Mouse (Mus musculus) urinary bladder, postnatal 25 days (tissue): ENCODE measurements around the gene Sgtb.
A peak's percentile ranks its signal among the peaks of the same experiment; 100 is the strongest.

Experiments used
- DNase-seq: peaks from one replicate; pipeline ENCODE4 v3.0.0; 2022; ENCODE audit warnings: low spot score

The Sgtb gene

GRCm38 (mm10) chr13:104109816-104110521, 428 bp downstream of the Sgtb start:
- DNase-seq, result peak; percentile 24

DNA sequence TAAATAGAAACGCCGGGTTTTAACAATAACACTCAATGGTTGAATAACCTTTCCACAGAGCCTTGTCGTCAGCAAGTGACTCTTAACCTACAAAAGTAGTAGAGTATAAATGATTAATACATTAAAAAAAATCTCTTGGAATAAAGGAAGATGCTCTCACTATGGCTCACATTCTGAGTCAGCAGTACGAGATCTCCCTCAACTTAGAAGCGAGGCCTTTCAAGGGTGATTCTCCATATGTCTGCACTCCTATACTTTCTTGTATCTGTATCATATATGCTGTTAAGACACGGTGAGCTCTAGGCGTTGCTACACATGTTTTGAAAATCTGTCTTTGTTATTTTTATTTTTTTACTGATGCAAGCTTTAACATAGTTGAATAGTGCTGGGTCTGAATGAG, 985 bp downstream of the Sgtb start:
- no peak for DNase-seq

DNA sequence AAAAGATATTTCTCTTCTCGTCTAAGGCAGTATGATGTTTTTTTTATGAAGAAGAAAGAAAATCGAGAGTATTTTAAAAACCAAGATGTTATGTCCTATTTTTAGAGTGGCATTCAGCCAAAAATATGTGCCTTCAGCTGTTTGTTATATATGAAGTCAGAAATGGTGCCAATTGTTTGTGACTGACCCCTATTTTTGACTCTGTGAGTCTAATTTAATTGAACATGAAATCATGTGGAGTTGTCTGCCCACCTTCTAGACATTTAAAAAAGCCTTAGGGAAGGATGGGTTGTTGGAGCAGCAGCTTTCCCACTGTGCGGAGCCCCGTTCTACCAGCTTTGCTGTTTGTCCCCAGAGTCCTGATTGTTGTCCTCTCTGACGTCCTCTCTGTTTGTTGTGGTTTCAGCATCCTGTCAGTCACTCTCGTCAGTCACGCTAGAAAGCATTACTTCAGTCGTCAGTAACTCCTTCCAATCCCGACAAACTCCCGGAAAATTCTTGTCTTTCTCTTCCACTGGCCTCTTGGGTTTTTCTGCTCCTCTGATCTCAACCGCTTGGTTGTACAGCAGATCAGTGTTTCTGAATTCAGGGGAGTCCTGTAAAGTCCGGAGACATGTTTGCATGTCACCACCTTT, 2.8 kb downstream of the Sgtb start:
- no peak for DNase-seq

DNA sequence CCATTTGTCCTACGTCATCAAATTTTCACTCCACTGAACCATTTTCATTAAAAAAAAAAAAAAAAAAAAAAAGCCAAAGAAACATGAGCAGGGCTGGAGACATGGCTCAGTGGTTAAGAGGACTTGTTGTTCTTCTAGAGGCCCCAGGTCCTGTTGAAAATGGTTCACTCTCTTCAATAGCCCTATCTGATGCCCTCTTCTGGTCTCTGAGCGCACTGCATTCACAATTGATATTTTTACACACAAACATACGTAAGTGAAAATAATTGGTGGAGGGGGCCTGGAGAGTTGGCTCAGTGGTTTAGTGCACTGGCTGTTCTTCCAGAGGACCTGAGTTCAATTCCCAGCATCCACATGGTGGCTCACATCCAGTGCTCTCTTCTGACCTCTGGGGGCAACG, 4.2 kb downstream of the Sgtb start:
- no peak for DNase-seq

DNA sequence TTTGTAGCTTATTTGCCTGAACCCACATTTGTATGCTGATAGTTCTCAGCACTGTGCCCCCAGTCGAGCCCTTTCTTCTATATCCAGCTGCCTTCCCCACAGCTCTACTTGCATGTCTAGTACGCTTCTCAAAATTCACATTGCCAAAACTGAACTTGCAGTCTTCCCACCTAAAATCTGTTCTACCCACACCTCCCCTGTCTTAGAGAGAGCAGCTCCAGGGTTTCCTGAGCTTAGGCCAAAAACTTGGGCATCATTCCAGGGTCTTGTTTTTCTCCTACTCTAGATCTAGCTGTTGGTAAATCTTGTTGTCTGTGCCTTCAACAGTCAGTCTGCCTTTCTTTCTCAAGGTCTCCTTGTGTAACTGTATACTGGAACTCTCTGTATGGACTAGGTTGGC, 5.3 kb downstream of the Sgtb start:
- DNase-seq, result no peak

GRCm38 (mm10) chr13:104122078-104122840, 12.7 kb downstream of the Sgtb start:
- no peak for DNase-seq

- DNase-seq, result no peak
Measured at GRCm38 (mm10) chr13:104123662-104124381, 14.3 kb downstream of the Sgtb start.

DNA sequence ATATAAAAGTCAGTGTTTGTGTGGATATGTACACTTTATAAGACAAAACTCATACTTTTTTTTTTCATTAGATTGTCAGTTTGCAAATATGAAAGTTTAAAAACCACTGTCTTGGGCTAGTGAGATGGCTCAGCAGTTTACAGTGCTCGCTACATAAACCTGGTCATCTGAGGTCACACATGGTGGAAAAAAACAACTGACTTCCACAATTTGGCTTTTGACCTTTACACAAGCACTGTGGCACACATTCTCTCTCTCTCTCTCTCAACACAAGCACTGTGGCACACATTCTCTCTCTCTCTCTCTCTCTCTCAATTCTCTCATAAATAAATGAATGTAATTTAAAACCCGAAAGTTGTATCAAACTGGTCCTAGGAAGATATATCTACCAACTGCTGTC, 23.0 kb downstream of the Sgtb start:
- no peak for DNase-seq

- no peak for DNase-seq
Measured at GRCm38 (mm10) chr13:104134510-104135085, 25.1 kb downstream of the Sgtb start.

- DNase-seq, result peak; percentile 68
Measured at GRCm38 (mm10) chr13:104139369-104140209, 30.0 kb downstream of the Sgtb start.

DNA sequence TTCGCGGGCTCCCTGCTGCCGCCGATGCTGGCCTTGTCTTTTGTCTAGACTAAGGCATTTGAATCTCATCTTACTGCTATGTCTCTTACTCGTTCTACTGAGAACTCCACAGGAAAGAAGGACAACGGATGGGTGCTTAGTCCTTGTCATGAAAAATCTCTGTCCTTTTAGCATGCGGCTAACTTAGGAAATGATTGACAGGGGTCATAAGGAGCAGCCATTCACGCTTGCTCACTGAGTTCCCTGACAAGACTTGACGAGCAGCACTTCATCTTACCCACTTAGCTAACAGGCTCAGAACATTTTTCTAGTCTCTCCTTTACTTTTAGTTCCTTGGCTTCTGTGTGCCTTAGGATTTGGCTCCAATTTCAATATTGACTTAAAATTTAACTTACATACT, 35.3 kb downstream of the Sgtb start:
- no peak for DNase-seq

- no peak for DNase-seq
Measured at GRCm38 (mm10) chr13:104145646-104146045, 36.1 kb downstream of the Sgtb start.

DNA sequence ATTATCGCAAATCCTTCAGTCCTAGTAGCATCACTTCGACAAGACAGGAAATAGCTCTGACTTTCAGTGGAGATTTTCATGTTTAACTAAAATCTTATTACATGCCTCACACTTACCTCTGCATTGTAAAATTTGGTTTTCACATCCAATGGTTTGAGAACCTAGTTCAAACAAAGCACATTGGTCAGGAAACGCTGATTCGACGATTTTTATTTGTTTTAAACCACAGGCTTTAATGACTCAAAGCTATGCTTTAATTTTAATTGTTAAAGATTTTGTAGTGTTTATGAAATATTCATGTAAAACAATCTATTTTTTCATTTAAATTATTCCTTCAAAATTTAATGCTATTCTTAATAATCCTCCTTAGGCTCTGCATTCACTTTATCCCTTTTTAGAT, 44.6 kb downstream of the Sgtb start:
- DNase-seq, result no peak

GRCm38 (mm10) chr13:104155106-104155505, 45.6 kb downstream of the Sgtb start:
- DNase-seq, result no peak

GRCm38 (mm10) chr13:104155686-104156085, 46.1 kb downstream of the Sgtb start:
- no peak for DNase-seq

DNA sequence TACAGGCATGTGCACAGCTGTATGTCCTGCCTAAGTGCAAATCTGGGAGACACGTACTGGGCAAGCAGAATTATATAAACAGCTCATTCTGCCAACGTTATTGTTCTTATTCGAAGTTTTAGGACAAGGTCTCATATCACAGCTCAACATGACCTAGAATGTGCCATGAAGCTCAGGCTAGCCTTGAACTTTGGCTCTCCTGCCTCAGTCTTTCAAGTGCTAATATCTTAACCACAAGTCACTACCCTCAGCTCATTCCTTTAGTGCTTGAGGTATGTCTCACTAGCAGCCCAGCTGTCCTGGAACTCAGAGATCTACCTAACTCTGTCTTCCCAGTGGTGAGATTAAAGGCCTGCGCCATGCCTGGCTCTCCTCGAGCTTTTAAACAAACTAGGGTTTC, 62.2 kb downstream of the Sgtb start:
- no peak for DNase-seq

DNA sequence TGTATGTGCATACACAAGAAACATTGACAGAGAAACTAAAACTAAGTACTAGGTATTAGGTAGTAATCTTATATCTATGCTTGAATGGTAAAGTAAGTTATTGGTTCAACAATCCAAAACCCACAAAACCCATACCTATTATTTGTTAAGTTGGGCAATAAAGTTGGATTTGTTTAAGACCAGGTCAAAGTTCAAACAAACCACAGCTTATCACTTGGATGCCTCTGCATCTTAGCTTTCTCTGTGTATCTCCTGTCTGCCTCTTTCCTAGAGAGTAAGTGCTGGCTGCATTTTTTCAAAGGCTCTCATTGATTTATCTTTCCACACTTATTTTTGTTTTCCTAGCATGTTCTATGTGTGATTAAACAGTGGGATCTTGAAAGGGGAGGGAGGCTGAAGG, 63.0 kb downstream of the Sgtb start:
- no peak for DNase-seq

GRCm38 (mm10) chr13:104176874-104177273, 67.3 kb downstream of the Sgtb start:
- DNase-seq, result no peak

DNA sequence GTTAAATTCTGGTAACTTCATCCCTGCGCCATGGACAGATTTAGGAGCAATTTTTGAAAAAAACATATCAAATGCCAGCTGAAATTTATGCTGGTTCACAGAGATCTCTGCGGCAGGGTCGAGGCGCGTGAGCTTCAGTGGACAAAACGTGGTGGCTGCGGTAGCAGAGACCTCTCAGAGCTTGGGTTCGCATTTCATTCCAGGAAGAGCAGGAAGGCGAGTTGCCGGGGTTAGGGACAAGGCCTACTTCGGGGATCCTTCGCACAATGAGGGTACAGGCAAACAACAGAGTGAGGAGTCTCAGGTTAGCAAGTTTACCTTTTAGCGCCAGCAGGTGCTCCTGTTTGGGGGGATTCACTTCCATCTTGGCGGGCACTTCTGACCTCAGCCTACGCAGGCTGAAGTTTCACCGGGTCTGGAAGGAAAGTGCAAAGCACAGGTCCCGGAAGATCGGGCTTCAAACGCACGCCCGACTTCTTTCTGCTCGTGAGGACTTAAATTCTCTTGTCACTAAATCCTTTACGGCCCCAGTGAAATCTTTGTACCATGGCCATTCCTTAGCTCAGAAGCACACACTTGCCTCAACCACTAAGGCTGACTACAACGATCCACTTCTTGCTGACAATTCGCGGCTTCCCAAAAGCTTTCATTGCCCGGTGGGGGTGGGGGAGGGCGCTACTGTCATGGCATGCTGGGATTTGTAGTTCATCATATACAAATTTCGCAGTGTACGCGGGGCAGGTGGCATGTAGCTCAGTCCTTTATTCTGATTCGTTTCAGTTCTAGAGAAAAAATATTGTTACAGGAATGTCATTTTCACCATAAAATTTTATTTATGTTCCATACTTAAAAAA, 68.5 kb downstream of the Sgtb start, which contains the start of gene Trappc13:
Gene Trappc13 (minus strand): TSS at position 674 of the 854 bp plus-strand sequence.
- DNase-seq, result peak; percentile 72

GRCm38 (mm10) chr13:104178650-104179121, 69.1 kb downstream of the Sgtb start, which contains the start of gene Trim23:
Gene Trim23 (plus strand): TSS chr13:104178797.
- peak; percentile 97 for DNase-seq
